Comparison of ENCODE assay signal across 13 mouse cellular contexts in genomic region chr8:108729667-108730329, GRCm38 (mm10).
DNase-seq lines count a peak whose midpoint lies in the region; ATAC-seq and TF ChIP-seq lines count a peak whose summit lies in the region.
"Had no signal": no experiment of that assay in that cellular context is flagged by ENCODE, and none has a peak within 500 bp of the region (broad histone marks: within the 10 kb centered on the region; RNA-seq: fewer than 3 reads in every experiment).

No protein-coding gene starts in this region.

- no peak overlapping the region for H3K4me3 ChIP-seq in heart, embryonic 10.5 days
- H3K4me3 ChIP-seq in midbrain, embryonic 12.5 days = no peak overlapping the region
- H3K4me3 ChIP-seq in midbrain, postnatal 0 days (ENCODE audit: low read depth, low read length) = no peak overlapping the region
- no peak overlapping the region for H3K4me3 ChIP-seq in embryonic facial prominence, embryonic 14.5 days (ENCODE audit: low read depth, low read length)
- H3K4me3 ChIP-seq in neural tube, embryonic 12.5 days = no peak overlapping the region
- H3K4me3 ChIP-seq: heart, adult 2 months; intestine, embryonic 15.5 days had no signal

- H3K4me2 ChIP-seq in midbrain, embryonic 12.5 days (replicated peaks) = no peak overlapping the region
- H3K4me2 ChIP-seq in midbrain, postnatal 0 days (ENCODE audit: low read depth, low read length, poor library complexity, severe bottlenecking) = no peak overlapping the region
- H3K4me2 ChIP-seq in embryonic facial prominence, embryonic 14.5 days (ENCODE audit: low read depth, low read length) = 0 out of 2 replicates have a peak overlapping the region, but pooled peaks have one; percentile 15
- 0 out of 2 replicates have a peak overlapping the region, but pooled peaks have one; percentile 20 for H3K4me2 ChIP-seq in neural tube, embryonic 12.5 days (replicated peaks)
- H3K4me2 ChIP-seq: intestine, embryonic 15.5 days had no signal

- H3K36me3 ChIP-seq in heart, embryonic 10.5 days = no peaks in the 10 kb centered on the region
- no peaks in the 10 kb centered on the region for H3K36me3 ChIP-seq in midbrain, embryonic 12.5 days
- no peaks in the 10 kb centered on the region for H3K36me3 ChIP-seq in midbrain, postnatal 0 days (ENCODE audit: insufficient read depth, low read length)
- H3K36me3 ChIP-seq in embryonic facial prominence, embryonic 14.5 days (ENCODE audit: control insufficient read depth, insufficient read depth, low read length) = no peaks in the 10 kb centered on the region
- H3K36me3 ChIP-seq in neural tube, embryonic 12.5 days = no peaks in the 10 kb centered on the region
- H3K36me3 ChIP-seq: intestine, embryonic 15.5 days had no signal

- 0 out of 2 replicates have a peak overlapping the region, but pooled peaks have one; percentile 11 for H3K9ac ChIP-seq in midbrain, embryonic 12.5 days (replicated peaks)
- H3K9ac ChIP-seq in midbrain, postnatal 0 days (replicated peaks; ENCODE audit: low read length, poor library complexity, severe bottlenecking) = no peak overlapping the region
- no peak overlapping the region for H3K9ac ChIP-seq in embryonic facial prominence, embryonic 14.5 days (ENCODE audit: low read depth, low read length)
- H3K9ac ChIP-seq in neural tube, embryonic 12.5 days = no peak overlapping the region
- H3K9ac ChIP-seq: intestine, embryonic 15.5 days had no signal

- H3K27me3 ChIP-seq in heart, embryonic 10.5 days (ENCODE audit: insufficient read depth, poor library complexity, severe bottlenecking) = no peaks in the 10 kb centered on the region
- no peaks in the 10 kb centered on the region for H3K27me3 ChIP-seq in midbrain, embryonic 12.5 days
- H3K27me3 ChIP-seq in midbrain, postnatal 0 days (ENCODE audit: insufficient read depth, low read length) = no peaks in the 10 kb centered on the region
- H3K27me3 ChIP-seq in embryonic facial prominence, embryonic 14.5 days (replicated peaks; ENCODE audit: control insufficient read depth, insufficient read depth, low read length) = no peaks in the 10 kb centered on the region
- H3K27me3 ChIP-seq in neural tube, embryonic 12.5 days (replicated peaks) = no peaks in the 10 kb centered on the region
- H3K27me3 ChIP-seq: intestine, embryonic 15.5 days had no signal

- ATAC-seq in midbrain, embryonic 12.5 days (ENCODE audit: low FRiP score, low read depth) = no peak
- ATAC-seq in midbrain, postnatal 0 days (ENCODE audit: low FRiP score) = no peak
- ATAC-seq in embryonic facial prominence, embryonic 14.5 days (ENCODE audit: low read depth) = no peak
- no peak for ATAC-seq in neural tube, embryonic 12.5 days (ENCODE audit: low FRiP score, low read depth)
- ATAC-seq: intestine, embryonic 15.5 days had no signal

- no peak for TF ChIP-seq CTCF in midbrain, postnatal 0 days (IDR thresholded peaks at IDR 0.05)

- DNase-seq in heart, embryonic 10.5 days (ENCODE audit: low spot score) = no peak
- DNase-seq in heart, postnatal 4 days = no peak
- no peak for DNase-seq in midbrain, postnatal 0 days (ENCODE audit: low spot score)
- no peak for DNase-seq in embryonic facial prominence, embryonic 14.5 days (ENCODE audit: low spot score)
- DNase-seq in frontal cortex, adult 2 months (ENCODE audit: extremely low spot score in 1 of 2, low spot score in 1 of 2) = no peak
- DNase-seq in heart, adult 9 months (ENCODE audit: low spot score in 2 of 2) = no peak
- DNase-seq: B cell, adult 2 months; cerebellum, adult 9-11 months; heart, adult 2 months; thymus, postnatal 14 days had no signal

- peaks cover 93% of the 10 kb centered on the region for H3K4me1 ChIP-seq in heart, embryonic 10.5 days
- H3K4me1 ChIP-seq in midbrain, embryonic 12.5 days = peaks cover 91% of the 10 kb centered on the region
- H3K4me1 ChIP-seq in midbrain, postnatal 0 days (ENCODE audit: insufficient read depth, low read length) = peaks cover 27% of the 10 kb centered on the region; the same call in 1 of the 2 replicates
- H3K4me1 ChIP-seq in embryonic facial prominence, embryonic 14.5 days (ENCODE audit: control insufficient read depth, insufficient read depth, low read length) = peaks cover 69% of the 10 kb centered on the region
- peaks cover 87% of the 10 kb centered on the region for H3K4me1 ChIP-seq in neural tube, embryonic 12.5 days

- H3K27ac ChIP-seq in heart, embryonic 10.5 days = peak overlapping the region; percentile 56
- H3K27ac ChIP-seq in midbrain, embryonic 12.5 days (replicated peaks) = no peak overlapping the region
- H3K27ac ChIP-seq in midbrain, postnatal 0 days (ENCODE audit: low read depth, low read length) = no peak overlapping the region
- no peak overlapping the region for H3K27ac ChIP-seq in embryonic facial prominence, embryonic 14.5 days (replicated peaks; ENCODE audit: low read depth, low read length)
- H3K27ac ChIP-seq in neural tube, embryonic 12.5 days = no peak overlapping the region
- H3K27ac ChIP-seq: heart, adult 2 months; intestine, embryonic 15.5 days had no signal

- WGBS in heart, embryonic 10.5 days = 23% methylated on average over 12 of the region's 12 CpGs
- 5% methylated on average over 12 of the region's 12 CpGs for WGBS in midbrain, embryonic 12.5 days
- 27% methylated on average over 12 of the region's 12 CpGs for WGBS in midbrain, postnatal 0 days
- WGBS in embryonic facial prominence, embryonic 14.5 days = 27% methylated on average over 11 of the region's 12 CpGs
- 5% methylated on average over 12 of the region's 12 CpGs for WGBS in neural tube, embryonic 12.5 days

- H3K9me3 ChIP-seq in heart, embryonic 10.5 days = no peaks in the 10 kb centered on the region
- H3K9me3 ChIP-seq in midbrain, embryonic 12.5 days = no peaks in the 10 kb centered on the region
- H3K9me3 ChIP-seq in midbrain, postnatal 0 days (ENCODE audit: low read length) = no peaks in the 10 kb centered on the region
- H3K9me3 ChIP-seq in embryonic facial prominence, embryonic 14.5 days (ENCODE audit: control insufficient read depth, low read length) = no peaks in the 10 kb centered on the region
- no peaks in the 10 kb centered on the region for H3K9me3 ChIP-seq in neural tube, embryonic 12.5 days
- H3K9me3 ChIP-seq: intestine, embryonic 15.5 days had no signal

Comparison
In these comparisons a context has a peak if more than half of its experiments do, and no peak if none do; other contexts are left out.
1. H3K4me2 ChIP-seq: peak in embryonic facial prominence, embryonic 14.5 days (single experiment) and neural tube, embryonic 12.5 days (single experiment); none in midbrain, embryonic 12.5 days (single experiment) and midbrain, postnatal 0 days (single experiment).